Mouse (Mus musculus): ENCODE data around the gene F8. TPM values are rescaled to one million over a fixed set of nuclear protein-coding genes. Genes with fewer than 3 reads are reported as not detected.

Gene F8
- polyA plus RNA-seq, 1 experiment from 2014 or later: 1.4 TPM

DNA sequence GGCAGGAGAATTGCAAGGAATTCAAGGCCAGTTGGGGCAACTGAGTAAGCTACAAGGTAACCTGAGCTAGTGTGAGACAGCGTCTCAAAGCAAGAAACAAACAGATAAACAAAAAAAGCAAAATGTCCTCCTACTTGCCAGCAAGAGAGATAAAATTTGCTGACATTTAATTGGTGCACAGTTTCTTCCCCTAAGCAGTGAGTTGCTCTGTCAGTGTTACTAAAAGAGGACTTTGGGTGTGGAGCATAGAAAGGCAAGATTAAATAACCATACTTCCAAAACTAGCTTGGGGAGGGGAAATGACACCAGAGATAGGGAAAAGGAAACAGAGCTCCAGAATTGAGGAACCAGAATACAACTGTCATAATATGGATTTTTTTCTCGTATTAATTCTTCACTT, 252.9 kb downstream of the F8 start:
- no peaks in the 10 kb centered on the region for H3K9me3 ChIP-seq (replicated peaks)
- no peak overlapping the region for H3K4me3 ChIP-seq
- no peak for DNase-seq (ENCODE audit: low spot score)
- H3K4me1 ChIP-seq: no peaks in the 10 kb centered on the region
- no peak overlapping the region for H3K27ac ChIP-seq (replicated peaks)
- 69% methylated on average over 2 of the region's 2 CpGs for WGBS
- H3K36me3 ChIP-seq: peaks cover 9% of the 10 kb centered on the region
- H3K27me3 ChIP-seq (ENCODE audit: low read depth, poor library complexity, severe bottlenecking): no peaks in the 10 kb centered on the region

DNA sequence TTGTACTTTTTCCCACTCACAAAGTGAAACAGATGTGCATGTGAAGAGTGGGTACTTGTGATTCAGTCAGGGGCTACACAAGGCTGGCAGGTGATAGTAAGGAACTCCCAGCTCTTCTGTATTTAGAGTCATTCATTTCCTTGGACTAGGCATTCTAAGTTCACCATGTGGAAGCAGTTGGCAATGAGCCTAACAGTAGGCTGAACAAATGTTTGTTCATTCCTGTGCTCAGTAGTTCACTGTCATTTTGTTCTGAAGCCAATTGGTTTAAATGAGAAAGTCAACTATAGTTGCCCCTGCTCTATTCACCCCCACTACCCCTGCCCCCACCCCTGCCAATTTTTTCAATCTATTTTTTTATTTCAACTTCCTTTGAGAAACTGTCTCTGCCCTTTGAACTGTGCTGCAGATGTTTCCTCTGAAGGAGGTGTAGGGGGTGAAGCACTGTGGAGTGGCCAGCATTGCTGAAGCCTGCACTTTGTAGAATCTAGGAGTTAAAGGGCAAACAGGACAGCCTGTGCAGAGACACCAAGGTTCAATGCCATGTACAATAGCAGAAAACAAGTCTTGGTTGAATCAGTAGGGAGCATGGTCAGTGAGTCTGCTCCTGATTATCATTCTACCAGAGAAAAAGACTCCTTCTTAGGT, 254.0 kb downstream of the F8 start:
- no peaks in the 10 kb centered on the region for H3K9me3 ChIP-seq (replicated peaks)
- no peak overlapping the region for H3K27ac ChIP-seq (replicated peaks)
- H3K4me1 ChIP-seq: no peaks in the 10 kb centered on the region
- no peaks in the 10 kb centered on the region for H3K27me3 ChIP-seq (ENCODE audit: low read depth, poor library complexity, severe bottlenecking)
- peaks cover 9% of the 10 kb centered on the region for H3K36me3 ChIP-seq
- DNase-seq (ENCODE audit: low spot score): no peak
- H3K4me3 ChIP-seq: no peak overlapping the region

DNA sequence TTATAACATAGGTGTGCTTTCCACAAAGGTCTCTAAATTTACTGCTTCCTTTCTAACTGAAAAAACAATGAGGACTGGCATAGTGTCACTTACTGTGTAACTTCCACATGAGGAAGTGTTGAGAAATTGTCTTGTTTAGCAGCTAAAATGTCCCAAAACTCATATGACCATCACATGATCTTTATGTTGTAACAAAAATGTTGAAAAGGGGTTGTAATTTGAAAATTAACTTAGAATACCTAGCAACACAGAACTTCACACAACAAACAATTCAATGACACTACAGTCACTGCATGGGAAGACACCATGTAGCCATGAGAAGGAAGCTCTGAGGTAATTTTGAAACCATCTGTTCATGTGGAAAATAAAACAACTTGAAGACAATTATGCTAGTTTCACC, 255.5 kb downstream of the F8 start:
- H3K4me1 ChIP-seq: no peaks in the 10 kb centered on the region
- DNase-seq (ENCODE audit: low spot score): no peak
- no peaks in the 10 kb centered on the region for H3K9me3 ChIP-seq (replicated peaks)
- no peak overlapping the region for H3K27ac ChIP-seq (replicated peaks)
- peaks cover 9% of the 10 kb centered on the region for H3K36me3 ChIP-seq
- no peaks in the 10 kb centered on the region for H3K27me3 ChIP-seq (ENCODE audit: low read depth, poor library complexity, severe bottlenecking)
- no peak overlapping the region for H3K4me3 ChIP-seq

DNA sequence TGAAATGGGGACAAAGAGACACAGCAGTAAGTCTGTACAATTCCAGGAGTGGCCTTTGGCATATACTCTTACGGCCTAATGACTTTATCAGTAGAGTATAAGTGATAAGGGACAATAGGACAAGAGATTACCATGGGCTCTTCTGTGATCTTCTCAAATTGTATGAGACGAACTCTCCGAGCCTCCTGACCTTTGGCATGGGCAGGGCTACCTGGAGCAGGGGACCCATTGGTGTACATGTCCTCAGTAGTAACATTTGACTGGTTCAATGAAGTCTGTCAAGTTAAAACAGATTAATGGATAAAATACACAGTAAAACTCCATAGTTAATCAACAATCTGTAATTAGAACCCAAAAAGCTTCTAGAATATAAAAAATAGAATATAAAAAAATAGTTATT, 256.8 kb downstream of the F8 start:
- Histone ChIP-seq H3K4me1 (no peaks in the 10 kb centered on the region), H3K36me3 (peaks cover 12% of the 10 kb centered on the region), H3K27me3 (ENCODE audit: low read depth, poor library complexity, severe bottlenecking) (no peaks in the 10 kb centered on the region), H3K4me3 (no peak overlapping the region), H3K9me3 (replicated peaks) (no peaks in the 10 kb centered on the region), H3K27ac (replicated peaks) (no peak overlapping the region)
- no peak for DNase-seq (ENCODE audit: low spot score)
- WGBS: 94% methylated on average over 3 of the region's 3 CpGs

Other genes starting within 250 kb of the F8 start
- not detected in 2 replicates for gene Smim9, start 218.8 kb downstream of the F8 start, polyA plus RNA-seq (2016; fragmentation: Nextera tagmentation; extraction: Ambion mirVana)
- gene Fundc2, start 216 bp downstream of the F8 start, polyA plus RNA-seq (2016; fragmentation: Nextera tagmentation; extraction: Ambion mirVana): 27.6 and 30.2 TPM in 2 replicates
- gene Cmc4, start 34.0 kb upstream of the F8 start, polyA plus RNA-seq (2016; fragmentation: Nextera tagmentation; extraction: Ambion mirVana): 17.5 and 17.8 TPM in 2 replicates
- gene Mtcp1, start 34.0 kb upstream of the F8 start, polyA plus RNA-seq (2016; fragmentation: Nextera tagmentation; extraction: Ambion mirVana): 7.9 and 10.3 TPM in 2 replicates
- 72.1 and 72.5 TPM in 2 replicates for gene Brcc3, start 34.0 kb upstream of the F8 start, polyA plus RNA-seq (2016; fragmentation: Nextera tagmentation; extraction: Ambion mirVana)
- 209 and 215 TPM in 2 replicates for gene Vbp1, start 131.7 kb upstream of the F8 start, polyA plus RNA-seq (2016; fragmentation: Nextera tagmentation; extraction: Ambion mirVana)
- gene Rab39b, start 195.6 kb upstream of the F8 start, polyA plus RNA-seq (2016; fragmentation: Nextera tagmentation; extraction: Ambion mirVana): 10.2 and 14.0 TPM in 2 replicates

Data from midbrain, embryonic 10.5 days (tissue).